Mouse (Mus musculus) macrophage (primary cell): ENCODE measurements around the gene Mrgprb8. TPM values are rescaled to one million over a fixed set of nuclear protein-coding genes. Genes with fewer than 3 reads are reported as not detected.
"Not testable (repeated sequence)": the region's sequence is repeated elsewhere in the genome, so short reads cannot be mapped to it uniquely, and the experiment has no call there.

Source experiments
- H3K27ac ChIP-seq: fragments of 350-480 bp; formaldehyde crosslinking; 2 replicates; pipeline ENCODE4 v1.9.0; 2021
- H3K36me3 ChIP-seq: fragments of 350-480 bp; formaldehyde crosslinking; 2 replicates; pipeline ENCODE4 v1.9.0; 2021; ENCODE audit errors: inconsistent target
- H3K4me3 ChIP-seq: fragments of 350-480 bp; formaldehyde crosslinking; 2 replicates; pipeline ENCODE4 v1.9.0; 2021; ENCODE audit errors: inconsistent target
- H3K79me2 ChIP-seq: fragments of 350-480 bp; formaldehyde crosslinking; 2 replicates; pipeline ENCODE4 v1.9.0; 2021; ENCODE audit errors: inconsistent target
- WGBS: methylation state at CpG from one replicate; pipeline ENCODE4 v1.1.7; 2026; ENCODE audit warnings: inconsistent platforms; ENCODE audit not compliant: missing documents; 5-methylcytosine and 5-hydroxymethylcytosine counted together
- polyA plus RNA-seq: library from polyadenylated mRNA; stranded (reverse); fragments of 250-400 nt; gene quantifications from 3 replicates; pipeline ENCODE4 v1.2.4, GENCODE M21; 2018; ENCODE audit warnings: inconsistent platforms
- total RNA-seq, 78 experiments: library from RNA; depleted of rRNA; stranded (reverse); fragments of 250-400 nt; gene quantifications; 1 replicate in 9 of 78; 2 replicates in 24 of 78; 3 replicates in 43 of 78; 4 replicates in 2 of 78; pipeline ENCODE4 v1.2.4; 2018; ENCODE audit warnings: inconsistent platforms in 56 of 78

Mrgprb8 gene
- total RNA-seq (2018; cell fraction: chromatin; rRNA removed), result not detected
- total RNA-seq (2018; cell fraction: cytosol; rRNA removed), result not detected
- total RNA-seq (2018; cell fraction: nucleus; rRNA removed), result not detected
- not detected in 3 replicates for polyA plus RNA-seq

- H3K36me3 ChIP-seq, result no peaks in the 10 kb centered on the region
- WGBS, result 81% methylated on average over 2 of the region's 2 CpGs
- no peak within 1 kb of the TSS for H3K4me3 ChIP-seq
- no peaks in the 10 kb centered on the region for H3K79me2 ChIP-seq
- no peak within 1 kb of the TSS for H3K27ac ChIP-seq
Observed at GRCm38 (mm10) chr7:48388226-48388625, at the start of gene Mrgprb8. Gene Mrgprb8 (plus strand): TSS chr7:48388526.

GRCm38 (mm10) chr7:48435936-48436335 is 47.6 kb downstream of the Mrgprb8 start:
- not testable (repeated sequence) for H3K27ac ChIP-seq, H3K36me3 ChIP-seq, H3K4me3 ChIP-seq, H3K79me2 ChIP-seq
- WGBS, result 80% methylated on average over 3 of the region's 3 CpGs

GRCm38 (mm10) chr7:48436581-48436980 is 48.3 kb downstream of the Mrgprb8 start:
- H3K36me3 ChIP-seq, result no peaks in the 10 kb centered on the region
- H3K4me3 ChIP-seq, result no peak overlapping the region
- H3K27ac ChIP-seq, result no peak overlapping the region
- no peaks in the 10 kb centered on the region for H3K79me2 ChIP-seq
- 58% methylated on average over 2 of the region's 3 CpGs for WGBS

Other genes with a start within 250 kb of the Mrgprb8 start
- gene Mrgprb5, start 219.5 kb upstream of the Mrgprb8 start, polyA plus RNA-seq, result not detected in 3 replicates
- gene Mrgprb4, start 189.2 kb upstream of the Mrgprb8 start, polyA plus RNA-seq, result not detected in 3 replicates
- gene Mrgprb1, start 67.8 kb downstream of the Mrgprb8 start, polyA plus RNA-seq, result not detected in 3 replicates
- not detected in 3 replicates for gene Mrgprx2, start 110.8 kb downstream of the Mrgprb8 start, polyA plus RNA-seq
- gene Mrgprb2, start 169.6 kb downstream of the Mrgprb8 start, polyA plus RNA-seq, result not detected in 3 replicates